Mouse (Mus musculus) liver, postnatal 0 days (tissue): ENCODE measurements around the gene Hacl1. TPM values are rescaled to one million over a fixed set of nuclear protein-coding genes. Genes with fewer than 3 reads are reported as not detected.

Experiments used
- ATAC-seq: fragments of 200-750 bp; cut with Nextera tagmentation; 2 replicates; pipeline ENCODE4 v1.8.0; 2017; ENCODE audit warnings: mild to moderate bottlenecking, moderate library complexity
- DNase-seq: peaks from one replicate; pipeline ENCODE4 v3.0.0-alpha.2; 2016
- H3K27ac ChIP-seq: fragments of 300-500 bp; sonication (generic); 2 replicates; pipeline ENCODE4 v1.5.1; 2014; ENCODE audit warnings: antibody characterized with exemption, moderate library complexity, mild to moderate bottlenecking, low read depth
- H3K27me3 ChIP-seq: fragments of 300-500 bp; sonication (generic); 2 replicates; pipeline ENCODE4 v1.6.1; 2014; ENCODE audit warnings: low read length, control low read depth, mixed read lengths; ENCODE audit not compliant: insufficient read depth
- H3K36me3 ChIP-seq: fragments of 300-500 bp; sonication (generic); replicated peaks from 2 replicates; pipeline ENCODE4 v1.6.1; 2014; ENCODE audit warnings: mild to moderate bottlenecking, control low read depth, low read length, moderate library complexity, mixed read lengths; ENCODE audit not compliant: insufficient read depth
- H3K4me1 ChIP-seq: fragments of 300-500 bp; sonication (generic); 2 replicates; pipeline ENCODE4 v1.6.1; 2014; ENCODE audit warnings: antibody characterized with exemption, mild to moderate bottlenecking, control low read depth; ENCODE audit not compliant: insufficient read depth
- H3K4me2 ChIP-seq: fragments of 300-500 bp; sonication (generic); 2 replicates; pipeline ENCODE4 v1.6.1; 2014; ENCODE audit warnings: low read depth, mild to moderate bottlenecking, low read length, moderate library complexity, mixed read lengths
- H3K4me3 ChIP-seq: fragments of 300-500 bp; sonication (generic); 2 replicates; pipeline ENCODE4 v1.5.1; 2014; ENCODE audit warnings: low read depth, low read length
- H3K9ac ChIP-seq: fragments of 300-500 bp; sonication (generic); replicated peaks from 2 replicates; pipeline ENCODE4 v1.6.1; 2014; ENCODE audit warnings: mild to moderate bottlenecking, moderate library complexity
- H3K9me3 ChIP-seq: fragments of 300-500 bp; sonication (generic); 2 replicates; pipeline ENCODE4 v1.6.1; 2016; ENCODE audit warnings: mild to moderate bottlenecking, control low read depth, low read length, mixed read lengths
- CTCF ChIP-seq: sonication (generic); IDR thresholded peaks from 2 replicates; pipeline ENCODE4 v1.5.1; 2016; ENCODE audit warnings: antibody characterized with exemption, low read depth
- EP300 ChIP-seq: IDR thresholded peaks from 2 replicates; pipeline ENCODE4 v1.6.1; 2016; ENCODE audit warnings: antibody characterized with exemption, low read depth, mild to moderate bottlenecking
- WGBS: fragments of 180-500 bp; shearing (Covaris S2); extraction: QIAGEN DNeasy Blood & Tissue Kit; methylation state at CpG from one replicate; pipeline ENCODE4 v1.1.7; 2014; ENCODE audit not compliant: insufficient replicate concordance; 5-methylcytosine and 5-hydroxymethylcytosine counted together
- polyA plus RNA-seq: library from polyadenylated mRNA; unstranded; fragments of >200 nt; fragmentation: Nextera tagmentation; extraction: Ambion mirVana; gene quantifications from 2 replicates; pipeline ENCODE4 v1.2.1, GENCODE M21; 2015

Hacl1 gene
- polyA plus RNA-seq, 1 experiment from 2014 or later, result 310 TPM

DNA sequence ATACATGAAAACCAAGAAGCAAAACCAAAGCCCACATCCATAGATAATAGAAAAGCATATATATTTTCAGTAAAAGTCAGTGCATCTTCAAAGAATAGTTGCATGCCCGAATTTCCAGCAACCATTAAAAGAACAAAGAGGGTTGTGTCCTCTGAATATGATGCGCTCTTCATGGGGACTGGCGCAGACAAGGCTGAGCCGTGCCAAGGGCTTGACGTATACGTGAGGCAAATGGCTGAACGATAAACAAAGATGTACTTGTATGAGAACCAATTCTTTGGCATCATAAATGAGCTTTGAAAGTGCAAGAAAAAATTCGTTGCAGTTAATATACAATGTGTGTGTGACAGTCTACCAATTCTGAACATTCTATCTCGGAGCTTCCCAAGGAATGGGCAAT, 40.2 kb upstream of the Hacl1 start:
- no peak overlapping the region for H3K4me3 ChIP-seq
- no peaks in the 10 kb centered on the region for H3K36me3 ChIP-seq
- 84% methylated on average over 9 of the region's 9 CpGs for WGBS
- TF ChIP-seq CTCF (no peak), EP300 (no peak)
- DNase-seq (no peak), ATAC-seq (no peak)
- no peaks in the 10 kb centered on the region for H3K27me3 ChIP-seq
- no peak overlapping the region for H3K9ac ChIP-seq
- peaks cover 13% of the 10 kb centered on the region for H3K4me1 ChIP-seq
- no peaks in the 10 kb centered on the region for H3K9me3 ChIP-seq
- no peak overlapping the region for H3K27ac ChIP-seq
- H3K4me2 ChIP-seq, result no peak overlapping the region

DNA sequence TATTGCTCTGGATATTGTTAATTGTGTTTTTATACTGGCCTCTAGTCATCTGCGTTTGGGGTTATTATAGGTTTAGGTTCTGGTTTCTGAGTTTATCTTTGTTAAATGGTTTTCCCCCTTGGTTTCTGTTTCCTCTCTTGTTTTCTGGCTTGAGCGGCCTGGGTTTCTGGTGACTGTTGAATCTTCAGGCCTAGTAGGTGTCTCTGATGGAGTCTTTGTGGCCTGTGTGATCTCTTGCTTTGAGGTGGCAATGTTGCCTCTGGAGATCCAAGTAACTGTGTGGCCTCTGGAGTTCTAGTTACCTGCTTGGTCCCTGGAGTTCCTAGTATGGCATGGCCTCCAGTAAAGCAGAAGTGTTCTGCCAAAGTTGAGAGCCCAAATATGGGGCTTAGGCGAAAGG, 39.6 kb upstream of the Hacl1 start:
- no peak overlapping the region for H3K4me2 ChIP-seq
- peaks cover 10% of the 10 kb centered on the region for H3K4me1 ChIP-seq
- ATAC-seq, result no peak
- no peak overlapping the region for H3K9ac ChIP-seq
- no peaks in the 10 kb centered on the region for H3K27me3 ChIP-seq
- no peaks in the 10 kb centered on the region for H3K9me3 ChIP-seq
- no peak for DNase-seq
- H3K27ac ChIP-seq, result 0 out of 2 replicates have a peak overlapping the region, but pooled peaks have one; percentile 12
- no peaks in the 10 kb centered on the region for H3K36me3 ChIP-seq
- H3K4me3 ChIP-seq, result no peak overlapping the region
- no peak for TF ChIP-seq EP300
- TF ChIP-seq CTCF, result no peak
- 59% methylated on average over 3 of the region's 3 CpGs for WGBS

DNA sequence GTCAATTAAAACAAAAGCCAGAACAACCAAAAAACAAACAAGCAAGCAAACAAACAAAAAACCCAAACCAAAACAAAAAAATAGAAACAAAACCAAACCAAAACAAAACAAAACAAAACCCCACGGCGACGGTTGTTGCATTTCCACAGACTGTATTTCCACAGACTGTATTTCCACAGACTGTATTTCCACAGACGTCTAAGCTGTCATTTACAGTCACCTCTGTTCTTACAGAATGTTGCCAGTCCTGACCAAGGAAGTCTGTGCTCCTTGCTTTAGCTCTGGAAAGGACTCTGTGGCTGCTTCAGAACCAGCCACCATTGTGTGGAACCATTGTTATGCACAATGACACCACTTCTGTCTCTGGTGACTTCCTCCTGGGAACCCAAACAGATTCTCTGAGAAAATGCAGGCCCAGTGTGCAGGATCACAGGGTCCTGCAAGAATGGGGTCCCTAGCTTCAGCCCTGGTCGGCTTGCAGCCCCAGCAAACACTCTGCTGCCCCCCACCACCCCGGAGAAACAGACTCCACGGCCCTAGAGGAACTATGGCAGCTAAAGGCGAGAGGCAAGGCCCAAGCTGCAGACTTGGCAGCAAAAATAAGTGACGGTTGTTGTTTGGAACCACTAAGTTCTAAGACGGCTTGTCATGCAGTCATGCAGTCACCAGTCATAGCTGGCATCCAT, 30.7 kb upstream of the Hacl1 start:
- H3K4me1 ChIP-seq, result peaks cover 32% of the 10 kb centered on the region
- 0 out of 2 replicates have a peak, but pooled peaks have one; percentile 34 for TF ChIP-seq EP300
- TF ChIP-seq CTCF, result no peak
- WGBS, result 59% methylated on average over 10 of the region's 10 CpGs
- no peaks in the 10 kb centered on the region for H3K27me3 ChIP-seq
- H3K4me2 ChIP-seq, result no peak overlapping the region
- H3K36me3 ChIP-seq, result peaks cover 6% of the 10 kb centered on the region
- H3K9me3 ChIP-seq, result no peaks in the 10 kb centered on the region
- no peak overlapping the region for H3K9ac ChIP-seq
- H3K4me3 ChIP-seq, result no peak overlapping the region
- peak overlapping the region; percentile 35 for H3K27ac ChIP-seq
- no peak for DNase-seq
- no peak for ATAC-seq

DNA sequence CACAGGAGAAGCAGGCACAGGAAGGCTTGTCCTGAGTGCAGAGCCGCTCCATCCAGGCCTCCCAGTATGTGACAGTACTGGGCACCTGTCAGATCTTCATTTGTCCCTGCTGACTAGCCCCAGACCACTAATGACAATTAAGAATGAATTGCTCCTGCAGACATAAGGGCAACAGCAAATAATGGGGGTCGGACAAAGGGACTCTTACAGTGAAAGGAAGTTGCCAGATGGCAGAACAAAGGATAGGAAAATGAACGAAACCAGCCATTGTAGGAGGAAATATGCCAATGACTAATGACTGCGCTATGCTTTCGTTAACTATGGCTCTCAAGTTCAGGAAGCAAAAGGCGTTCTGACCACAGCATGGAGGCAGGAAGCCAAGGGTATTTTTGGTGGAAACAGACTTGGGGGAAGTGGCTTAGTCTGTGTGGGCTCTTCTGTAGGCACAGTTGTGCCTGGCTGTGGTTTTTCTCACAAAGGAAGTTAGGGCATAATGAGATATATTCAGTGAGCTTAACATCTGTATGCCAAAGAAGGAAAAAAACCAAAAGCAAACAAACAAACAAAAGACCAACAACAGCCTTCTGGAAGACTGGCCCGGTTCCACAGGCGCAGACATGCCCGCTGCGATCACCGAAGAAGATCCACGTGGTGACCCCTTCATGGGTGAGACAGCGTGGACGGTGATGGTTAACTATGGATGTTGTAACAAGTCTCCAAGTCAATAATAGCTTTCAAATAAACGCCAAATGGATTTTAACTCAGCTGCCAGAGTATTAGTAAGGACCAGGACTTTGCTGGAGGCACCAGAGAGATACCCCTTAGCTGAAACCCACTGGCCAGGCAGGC, 28.8 kb upstream of the Hacl1 start:
- Histone ChIP-seq H3K9ac (no peak overlapping the region; the same call in 1 of the 2 replicates), H3K4me1 (peaks cover 38% of the 10 kb centered on the region), H3K9me3 (no peaks in the 10 kb centered on the region), H3K27me3 (no peaks in the 10 kb centered on the region), H3K27ac (peak overlapping the region; percentile 72), H3K4me2 (peak overlapping the region; percentile 51), H3K4me3 (no peak overlapping the region), H3K36me3 (peaks cover 9% of the 10 kb centered on the region)
- 25% methylated on average over 15 of the region's 15 CpGs for WGBS
- DNase-seq (no peak), ATAC-seq (peak; percentile 55)
- TF ChIP-seq CTCF (no peak), EP300 (peak; percentile 39; the same call in 1 of the 2 replicates)

DNA sequence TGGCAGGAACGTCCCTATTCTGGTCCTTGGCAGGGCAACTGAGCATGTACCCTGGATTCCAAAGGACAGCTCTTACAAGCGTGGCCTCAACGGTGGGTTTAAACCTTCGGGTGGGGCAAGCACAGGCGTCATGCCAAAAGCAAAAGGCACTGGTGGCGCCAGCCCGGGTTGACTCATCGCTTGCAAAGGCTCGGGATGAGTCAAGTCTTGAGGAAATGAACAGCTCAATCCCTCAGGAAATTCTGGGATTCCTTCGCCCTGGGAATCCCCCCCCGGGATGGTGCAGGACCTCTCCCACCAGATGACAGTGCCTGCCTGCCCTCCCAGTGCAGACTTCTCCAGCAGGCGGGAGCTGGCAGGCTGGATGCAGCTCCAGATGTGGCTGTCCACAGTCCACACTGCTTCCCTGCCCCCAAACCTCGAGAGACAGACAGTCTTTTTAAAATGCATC, 28.1 kb upstream of the Hacl1 start:
- no peak for TF ChIP-seq EP300
- no peak for TF ChIP-seq CTCF
- WGBS, result 41% methylated on average over 13 of the region's 13 CpGs
- peak; percentile 40 for ATAC-seq
- DNase-seq, result peak; percentile 46
- Histone ChIP-seq H3K9me3 (no peaks in the 10 kb centered on the region), H3K4me3 (no peak overlapping the region), H3K27ac (peak overlapping the region; percentile 72), H3K4me1 (peaks cover 42% of the 10 kb centered on the region), H3K36me3 (peaks cover 9% of the 10 kb centered on the region), H3K9ac (no peak overlapping the region; the same call in 1 of the 2 replicates), H3K4me2 (peak overlapping the region; percentile 51), H3K27me3 (no peaks in the 10 kb centered on the region)

DNA sequence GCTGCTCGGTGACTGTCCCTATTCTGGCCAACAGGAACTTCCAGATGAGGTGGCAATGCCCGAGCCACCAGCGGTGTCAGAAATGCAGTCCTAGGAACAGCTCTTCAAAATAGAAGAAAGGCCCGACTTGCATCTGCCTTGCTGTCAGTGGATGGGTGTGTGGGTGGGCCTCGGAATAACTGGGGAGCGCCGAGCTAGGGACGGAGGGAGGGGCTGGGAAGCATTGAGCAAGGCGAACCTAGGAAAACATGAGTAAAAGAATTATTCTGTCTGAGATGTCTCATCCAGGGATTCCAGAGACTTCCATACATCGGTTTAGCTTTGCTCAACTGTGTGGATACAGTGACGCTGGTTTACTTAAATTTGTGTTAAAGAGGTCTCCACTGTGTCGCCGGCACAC, 27.2 kb upstream of the Hacl1 start:
- Histone ChIP-seq H3K27me3 (no peaks in the 10 kb centered on the region), H3K4me1 (peaks cover 46% of the 10 kb centered on the region), H3K4me3 (no peak overlapping the region), H3K36me3 (peaks cover 9% of the 10 kb centered on the region), H3K27ac (no peak overlapping the region), H3K4me2 (no peak overlapping the region), H3K9ac (no peak overlapping the region), H3K9me3 (no peaks in the 10 kb centered on the region)
- ATAC-seq (no peak), DNase-seq (no peak)
- TF ChIP-seq EP300 (no peak), CTCF (no peak)
- WGBS, result 70% methylated on average over 13 of the region's 13 CpGs
